Mouse (Mus musculus): ENCODE results near the gene Sox8. TPM values are rescaled to one million over a fixed set of nuclear protein-coding genes. Genes with fewer than 3 reads are reported as not detected.

Sox8 gene
- total and polyA plus RNA-seq, 3 experiments, result not detected

GRCm38 (mm10) chr17:25569833-25570647, 446 bp downstream of the Sox8 start:
- H3K4me3 ChIP-seq (ENCODE audit: control insufficient read depth in 1 of 2, insufficient read depth in 1 of 2, low read depth in 2 of 2, low read length in 2 of 2), result no peak overlapping the region
- H3K79me2 ChIP-seq (ENCODE audit: control insufficient read depth, insufficient read depth, low read length, poor library complexity), result no peaks in the 10 kb centered on the region
- DNase-seq (ENCODE audit: low read depth, low spot score), result no peak
- H3K9me3 ChIP-seq (replicated peaks; ENCODE audit: insufficient read depth, low read length), result no peaks in the 10 kb centered on the region
- H3K4me1 ChIP-seq (ENCODE audit: control insufficient read depth in 1 of 2, insufficient read depth in 2 of 2, low read length in 2 of 2), result no peaks in the 10 kb centered on the region
- no peaks in the 10 kb centered on the region for H3K36me3 ChIP-seq (ENCODE audit: control insufficient read depth in 1 of 2, insufficient read depth in 2 of 2, low read length in 2 of 2)
- H3K27ac ChIP-seq (ENCODE audit: control insufficient read depth, low read depth, low read length), result no peak overlapping the region
- no peak overlapping the region for H3K9ac ChIP-seq (ENCODE audit: control insufficient read depth, low read depth, low read length, poor library complexity, severe bottlenecking)
- TF ChIP-seq CHD1 (IDR thresholded peaks at IDR 0.05; ENCODE audit: low read depth, low read length) (no peak), NRF1 (IDR thresholded peaks at IDR 0.05; ENCODE audit: insufficient read depth, low read depth, low read length, poor library complexity, severe bottlenecking) (no peak), MYC (IDR thresholded peaks at IDR 0.05; ENCODE audit: low read depth, low read length) (no peak)
- H3K27me3 ChIP-seq (ENCODE audit: control insufficient read depth in 1 of 2, insufficient read depth in 2 of 2, low read length in 2 of 2), result no peaks in the 10 kb centered on the region

- Histone ChIP-seq H3K27ac (ENCODE audit: control insufficient read depth, low read depth, low read length) (no peak overlapping the region), H3K9me3 (replicated peaks; ENCODE audit: insufficient read depth, low read length) (no peaks in the 10 kb centered on the region), H3K36me3 (ENCODE audit: control insufficient read depth in 1 of 2, insufficient read depth in 2 of 2, low read length in 2 of 2) (no peaks in the 10 kb centered on the region), H3K27me3 (ENCODE audit: control insufficient read depth in 1 of 2, insufficient read depth in 2 of 2, low read length in 2 of 2) (no peaks in the 10 kb centered on the region), H3K4me3 (ENCODE audit: control insufficient read depth in 1 of 2, insufficient read depth in 1 of 2, low read depth in 2 of 2, low read length in 2 of 2) (no peak overlapping the region), H3K79me2 (ENCODE audit: control insufficient read depth, insufficient read depth, low read length, poor library complexity) (no peaks in the 10 kb centered on the region), H3K9ac (ENCODE audit: control insufficient read depth, low read depth, low read length, poor library complexity, severe bottlenecking) (no peak overlapping the region), H3K4me1 (ENCODE audit: control insufficient read depth in 1 of 2, insufficient read depth in 2 of 2, low read length in 2 of 2) (no peaks in the 10 kb centered on the region)
- no peak for DNase-seq (ENCODE audit: low read depth, low spot score)
- TF ChIP-seq CHD2 (IDR thresholded peaks at IDR 0.05; ENCODE audit: low read length), result no peak
- no peak for TF ChIP-seq KAT2A (conservative IDR thresholded peaks at IDR 0.05; ENCODE audit: low read depth, low read length)
- TF ChIP-seq MEF2A (IDR thresholded peaks at IDR 0.05; ENCODE audit: extremely low read depth, insufficient replicate concordance, low read depth, low read length, poor library complexity, severe bottlenecking), result no peak
- TF ChIP-seq ZNF384 (IDR thresholded peaks at IDR 0.05; ENCODE audit: low read depth, low read length), result no peak
- no peak for TF ChIP-seq GATA1 (IDR thresholded peaks at IDR 0.05; ENCODE audit: low read depth, low read length)
- TF ChIP-seq USF2 (IDR thresholded peaks at IDR 0.05; ENCODE audit: borderline replicate concordance in 1 of 2, insufficient read depth in 1 of 2, low read depth in 1 of 2, low read length in 2 of 2), result no peak
- TF ChIP-seq E2F4 (IDR thresholded peaks at IDR 0.05; ENCODE audit: borderline replicate concordance, low read depth, low read length), result no peak
- TF ChIP-seq TBP (IDR thresholded peaks at IDR 0.05; ENCODE audit: low read depth, low read length), result no peak
- no peak for TF ChIP-seq BHLHE40 (IDR thresholded peaks at IDR 0.05; ENCODE audit: borderline replicate concordance, low read depth, low read length)
- no peak for TF ChIP-seq EP300 (IDR thresholded peaks at IDR 0.05; ENCODE audit: low read depth in 1 of 2, low read length in 2 of 2)
These were observed 1.6 kb downstream of the Sox8 start for GRCm38 (mm10) chr17:25568880-25569279.
